Mouse (Mus musculus) bone marrow macrophage, adult 2 months (primary cell): ENCODE data around the gene Isx.

Experiments used
- CTCF ChIP-seq: IDR thresholded peaks from 2 replicates; pipeline ENCODE4 v1.5.1; 2012; ENCODE audit warnings: low read depth, mild to moderate bottlenecking, low read length, moderate library complexity
- POLR2A ChIP-seq: IDR thresholded peaks from 2 replicates; pipeline ENCODE4 v1.6.1; 2012; ENCODE audit warnings: mild to moderate bottlenecking, low read depth, low read length, borderline replicate concordance

DNA sequence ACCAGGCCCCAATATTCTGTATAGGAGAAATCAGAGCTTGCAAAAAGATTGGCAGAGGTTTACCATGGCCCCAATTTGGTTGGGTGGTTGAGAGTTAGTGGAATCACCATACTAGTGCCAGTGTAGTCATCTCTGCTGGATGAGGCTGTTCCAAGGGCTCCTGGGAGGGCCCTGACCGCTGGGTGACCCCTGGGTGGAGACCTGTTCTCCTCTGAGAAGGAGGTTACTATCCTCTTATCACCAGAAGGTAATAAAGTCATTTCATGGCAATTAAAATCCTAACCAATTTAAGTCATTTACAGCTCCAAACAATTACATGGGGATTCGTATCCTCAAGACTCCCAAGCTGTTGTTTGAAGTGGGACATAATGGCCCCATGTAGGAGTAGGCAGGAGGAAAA, 24.3 kb downstream of the Isx start:
- TF ChIP-seq POLR2A (no peak), CTCF (no peak)
